Mouse (Mus musculus) midbrain, embryonic 11.5 days (tissue): ENCODE results near the gene Dock8. TPM values are rescaled to one million over a fixed set of nuclear protein-coding genes. Genes with fewer than 3 reads are reported as not detected.

Source experiments
- ATAC-seq: fragments of 200-750 bp; cut with Nextera tagmentation; 2 replicates; pipeline ENCODE4 v1.8.0; 2017; ENCODE audit warnings: moderate TSS enrichment, moderate library complexity; ENCODE audit not compliant: low FRiP score
- DNase-seq: peaks from one replicate; pipeline ENCODE4 v3.0.0; 2015; ENCODE audit warnings: low spot score; ENCODE audit errors: missing footprints
- H3K27ac ChIP-seq: fragments of 300-500 bp; sonication (generic); 2 replicates; pipeline ENCODE4 v1.5.1; 2014; ENCODE audit warnings: low read depth, low read length
- H3K27me3 ChIP-seq: fragments of 300-500 bp; sonication (generic); 2 replicates; pipeline ENCODE4 v1.6.1; 2014; ENCODE audit warnings: mild to moderate bottlenecking, low read length, moderate library complexity, mixed read lengths; ENCODE audit not compliant: control insufficient read depth, insufficient read depth
- H3K36me3 ChIP-seq: fragments of 300-500 bp; sonication (generic); 2 replicates; pipeline ENCODE4 v1.6.1; 2014; ENCODE audit warnings: mild to moderate bottlenecking, low read length, moderate library complexity, mixed read lengths; ENCODE audit not compliant: control insufficient read depth, insufficient read depth
- H3K4me1 ChIP-seq: fragments of 300-500 bp; sonication (generic); 2 replicates; pipeline ENCODE4 v1.6.1; 2014; ENCODE audit warnings: low read length; ENCODE audit not compliant: control insufficient read depth, insufficient read depth
- H3K4me2 ChIP-seq: fragments of 300-500 bp; sonication (generic); 2 replicates; pipeline ENCODE4 v1.6.1; 2014; ENCODE audit warnings: mild to moderate bottlenecking, moderate library complexity
- H3K4me3 ChIP-seq: fragments of 300-500 bp; sonication (generic); 2 replicates; pipeline ENCODE4 v1.5.1; 2014; ENCODE audit warnings: low read depth, low read length
- H3K9ac ChIP-seq: fragments of 300-500 bp; sonication (generic); 2 replicates; pipeline ENCODE4 v1.6.1; 2014; ENCODE audit warnings: low read length
- H3K9me3 ChIP-seq: fragments of 300-500 bp; sonication (generic); 2 replicates; pipeline ENCODE4 v1.6.1; 2016; ENCODE audit warnings: low read length; ENCODE audit not compliant: control insufficient read depth
- WGBS: fragments of 180-500 bp; shearing (Covaris S2); extraction: QIAGEN DNeasy Blood & Tissue Kit; methylation state at CpG from one replicate; pipeline ENCODE4 v1.1.7; 2014; 5-methylcytosine and 5-hydroxymethylcytosine counted together
- polyA plus RNA-seq: library from polyadenylated mRNA; unstranded; fragments of >200 nt; fragmentation: Nextera tagmentation; extraction: Ambion mirVana; gene quantifications from 2 replicates; pipeline ENCODE4 v1.2.1, GENCODE M21; 2014

Dock8 gene
- polyA plus RNA-seq, 1 experiment from 2014 or later, result 1.7 TPM

DNA sequence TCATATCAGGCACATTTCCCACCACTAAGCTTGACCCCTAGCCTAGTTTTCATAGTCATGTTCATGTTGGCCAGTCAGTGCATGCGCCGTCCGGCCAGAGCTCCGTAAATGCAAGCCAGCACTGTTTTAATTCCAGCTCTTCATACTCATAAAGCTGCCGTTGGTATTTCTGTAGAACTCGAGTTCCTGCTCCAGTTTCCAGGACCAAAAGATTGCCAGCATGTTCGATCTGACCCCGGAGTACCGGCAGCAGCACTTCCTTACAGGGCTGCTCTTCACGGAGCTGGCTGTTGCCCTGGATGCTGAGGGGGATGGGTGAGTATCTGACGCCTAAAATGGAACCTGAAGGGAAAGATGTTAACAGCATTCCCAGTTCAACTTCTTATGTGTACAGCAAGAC lies 156.4 kb downstream of the Dock8 start:
- ATAC-seq, result no peak
- H3K36me3 ChIP-seq, result no peaks in the 10 kb centered on the region
- H3K4me3 ChIP-seq, result no peak overlapping the region
- no peak overlapping the region for H3K27ac ChIP-seq
- no peaks in the 10 kb centered on the region for H3K9me3 ChIP-seq
- WGBS, result 89% methylated on average over 11 of the region's 11 CpGs
- no peak overlapping the region for H3K9ac ChIP-seq
- H3K27me3 ChIP-seq, result no peaks in the 10 kb centered on the region
- H3K4me2 ChIP-seq, result no peak overlapping the region
- no peak for DNase-seq
- H3K4me1 ChIP-seq, result peaks cover 2% of the 10 kb centered on the region

DNA sequence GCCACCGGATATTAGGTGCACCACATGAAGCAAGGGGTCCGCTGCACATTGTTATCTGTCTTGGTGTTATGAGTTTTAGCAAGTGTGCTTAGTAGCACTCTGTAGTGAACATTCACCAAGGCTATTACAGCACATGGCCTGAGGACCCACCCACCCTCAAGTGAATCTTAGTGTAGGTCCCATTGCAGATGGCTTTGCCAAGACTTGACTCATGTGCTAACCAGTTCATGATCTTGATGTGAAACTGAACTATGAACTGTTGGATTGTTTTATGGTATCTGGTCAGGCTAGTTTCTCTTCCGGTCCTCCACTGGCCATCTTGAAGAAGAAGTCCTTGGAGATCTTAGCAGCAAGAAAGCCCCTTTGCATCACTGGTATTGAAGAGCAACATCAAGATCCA lies 162.9 kb downstream of the Dock8 start:
- DNase-seq, result no peak
- H3K27me3 ChIP-seq, result no peaks in the 10 kb centered on the region
- no peaks in the 10 kb centered on the region for H3K36me3 ChIP-seq
- 87% methylated on average over 3 of the region's 3 CpGs for WGBS
- no peaks in the 10 kb centered on the region for H3K9me3 ChIP-seq
- H3K4me1 ChIP-seq, result peaks cover 4% of the 10 kb centered on the region
- H3K27ac ChIP-seq, result no peak overlapping the region
- ATAC-seq, result no peak
- H3K4me2 ChIP-seq, result no peak overlapping the region
- H3K9ac ChIP-seq, result no peak overlapping the region
- H3K4me3 ChIP-seq, result no peak overlapping the region

DNA sequence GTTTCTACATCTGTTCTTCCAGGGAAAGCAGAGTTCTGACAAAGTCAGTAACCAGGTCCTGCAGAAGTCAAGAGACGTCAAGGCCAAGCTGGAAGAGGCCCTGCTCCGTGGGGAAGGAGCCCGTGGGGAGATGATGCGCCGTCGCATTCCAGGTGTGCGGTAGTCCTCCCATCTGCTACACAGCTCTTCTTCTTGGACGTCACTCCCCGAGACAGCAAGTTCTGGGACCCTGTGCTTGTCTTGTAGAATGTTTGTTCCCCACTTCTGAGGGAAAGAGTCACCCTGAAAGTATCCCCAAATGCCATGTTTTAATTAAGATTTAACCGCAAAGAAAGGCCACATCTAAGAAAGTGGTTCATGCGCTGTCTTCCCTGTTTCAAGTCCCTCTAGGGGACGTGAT lies 164.1 kb downstream of the Dock8 start:
- Histone ChIP-seq H3K4me2 (no peak overlapping the region), H3K27me3 (no peaks in the 10 kb centered on the region), H3K4me1 (peaks cover 4% of the 10 kb centered on the region), H3K27ac (no peak overlapping the region), H3K9me3 (no peaks in the 10 kb centered on the region), H3K4me3 (no peak overlapping the region), H3K36me3 (no peaks in the 10 kb centered on the region), H3K9ac (no peak overlapping the region)
- WGBS, result 90% methylated on average over 12 of the region's 12 CpGs
- ATAC-seq (no peak), DNase-seq (no peak)

DNA sequence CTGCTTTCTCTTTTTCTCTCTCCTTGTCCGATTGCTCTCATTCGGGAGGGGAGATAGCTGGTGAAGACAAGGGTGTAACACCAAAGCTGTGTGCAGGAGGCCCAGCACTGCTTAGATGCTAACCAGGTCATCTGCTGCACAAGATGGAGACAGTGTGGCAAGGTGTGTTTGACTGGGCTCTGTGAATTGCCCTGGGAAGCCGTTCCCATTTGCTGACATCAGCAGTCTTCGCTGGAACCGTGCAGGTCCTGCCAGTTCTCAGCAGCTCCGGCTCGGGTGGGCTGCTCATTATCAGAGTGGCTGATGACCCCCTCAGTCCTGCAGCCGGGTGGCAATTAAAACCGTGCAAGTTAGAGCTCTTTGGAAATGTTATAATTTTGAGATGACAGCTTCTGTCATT lies 167.1 kb downstream of the Dock8 start:
- peaks cover under 1% of the 10 kb centered on the region; the same call in 1 of the 2 replicates for H3K4me1 ChIP-seq
- ATAC-seq (no peak), DNase-seq (no peak)
- H3K4me2 ChIP-seq, result no peak overlapping the region
- no peak overlapping the region for H3K27ac ChIP-seq
- no peaks in the 10 kb centered on the region for H3K27me3 ChIP-seq
- no peaks in the 10 kb centered on the region for H3K9me3 ChIP-seq
- no peak overlapping the region for H3K4me3 ChIP-seq
- no peaks in the 10 kb centered on the region for H3K36me3 ChIP-seq
- H3K9ac ChIP-seq, result no peak overlapping the region
- WGBS, result 79% methylated on average over 9 of the region's 9 CpGs

DNA sequence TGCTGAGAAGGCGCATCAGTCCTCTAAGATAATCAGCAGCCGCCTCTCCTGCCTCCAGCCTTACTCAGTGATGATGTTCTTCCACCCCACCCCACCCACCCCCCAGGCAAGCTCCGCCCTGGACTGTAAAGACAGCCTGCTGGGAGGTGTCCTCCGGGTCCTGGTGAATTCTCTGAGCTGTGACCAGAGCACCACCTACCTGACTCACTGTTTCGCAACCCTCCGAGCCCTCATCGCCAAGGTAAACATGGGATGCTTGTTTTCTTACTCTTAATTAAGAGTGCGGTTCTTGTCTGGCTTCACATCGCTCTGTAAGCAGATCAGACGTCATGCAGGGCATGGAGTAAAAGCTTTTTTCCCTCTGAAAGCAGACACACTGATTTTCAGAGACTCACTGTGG lies 172.1 kb downstream of the Dock8 start:
- H3K9me3 ChIP-seq, result no peaks in the 10 kb centered on the region
- H3K36me3 ChIP-seq, result no peaks in the 10 kb centered on the region
- H3K9ac ChIP-seq, result no peak overlapping the region
- 61% methylated on average over 10 of the region's 10 CpGs for WGBS
- H3K4me3 ChIP-seq, result no peak overlapping the region
- ATAC-seq, result no peak
- no peaks in the 10 kb centered on the region for H3K4me1 ChIP-seq
- no peak overlapping the region for H3K27ac ChIP-seq
- no peaks in the 10 kb centered on the region for H3K27me3 ChIP-seq
- DNase-seq, result no peak
- H3K4me2 ChIP-seq, result no peak overlapping the region

DNA sequence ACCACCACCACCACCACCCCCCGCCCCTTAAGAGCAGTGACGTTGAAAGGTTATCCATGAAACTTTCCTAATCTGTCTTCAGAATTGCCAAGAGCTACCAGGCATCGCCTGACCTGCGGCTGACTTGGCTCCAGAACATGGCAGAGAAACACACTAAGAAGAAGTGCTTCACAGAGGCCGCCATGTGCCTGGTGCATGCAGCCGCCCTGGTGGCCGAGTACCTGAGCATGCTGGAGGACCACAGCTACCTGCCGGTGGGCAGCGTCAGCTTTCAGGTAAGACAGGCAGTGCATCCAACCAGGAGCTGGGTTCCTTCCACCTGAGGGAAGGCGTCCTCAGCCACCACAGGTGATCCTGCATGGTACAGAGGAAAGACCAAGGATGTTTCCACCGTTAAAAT lies 177.4 kb downstream of the Dock8 start:
- ATAC-seq, result no peak
- no peaks in the 10 kb centered on the region for H3K36me3 ChIP-seq
- H3K4me3 ChIP-seq, result no peak overlapping the region
- no peak overlapping the region for H3K9ac ChIP-seq
- H3K4me2 ChIP-seq, result no peak overlapping the region
- H3K4me1 ChIP-seq, result no peaks in the 10 kb centered on the region
- no peaks in the 10 kb centered on the region for H3K27me3 ChIP-seq
- no peak overlapping the region for H3K27ac ChIP-seq
- no peak for DNase-seq
- WGBS, result 93% methylated on average over 11 of the region's 11 CpGs
- H3K9me3 ChIP-seq, result no peaks in the 10 kb centered on the region

DNA sequence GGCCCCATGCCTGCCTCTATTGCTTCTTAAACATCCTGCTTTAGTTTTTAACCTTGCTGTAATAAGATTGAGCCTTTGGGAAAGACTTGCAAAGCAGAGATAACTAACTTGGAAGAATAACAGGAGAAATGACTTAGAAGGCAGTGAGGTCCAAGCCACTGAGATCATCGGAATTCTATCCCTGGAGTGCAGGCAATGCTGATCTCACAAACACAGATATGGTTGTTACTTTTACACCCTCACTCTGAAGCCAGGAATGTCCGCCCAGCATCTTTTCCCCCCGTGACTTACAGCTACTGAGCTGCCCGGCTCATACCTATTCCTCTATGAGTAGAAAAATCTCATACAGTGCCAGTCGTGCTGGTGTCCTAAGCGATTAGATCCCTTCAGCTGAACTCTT lies 180.7 kb downstream of the Dock8 start:
- no peak overlapping the region for H3K4me3 ChIP-seq
- ATAC-seq, result no peak

DNA sequence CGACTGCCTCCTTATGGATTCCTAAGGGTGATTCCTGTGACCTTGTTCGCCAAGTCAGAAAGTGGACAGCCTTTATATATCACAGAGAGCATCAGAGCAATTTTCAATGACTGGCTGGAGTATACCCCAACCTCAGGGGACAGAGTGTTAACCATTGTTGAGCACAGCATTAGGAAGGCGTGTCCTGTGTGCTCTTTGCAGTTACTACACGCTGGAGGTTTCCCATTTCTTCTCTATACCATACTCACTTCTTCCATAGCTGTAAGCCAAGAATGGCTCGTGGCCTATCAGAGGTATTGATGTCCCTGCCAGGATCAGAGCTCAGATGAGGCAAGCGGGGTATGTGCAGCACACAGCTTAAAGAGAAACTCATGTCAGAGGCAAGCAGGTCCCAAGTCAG lies 181.2 kb downstream of the Dock8 start:
- no peaks in the 10 kb centered on the region for H3K9me3 ChIP-seq
- WGBS, result 82% methylated on average over 6 of the region's 6 CpGs
- no peak overlapping the region for H3K27ac ChIP-seq
- no peaks in the 10 kb centered on the region for H3K27me3 ChIP-seq
- H3K9ac ChIP-seq, result no peak overlapping the region
- no peak for DNase-seq
- H3K4me1 ChIP-seq, result no peaks in the 10 kb centered on the region
- H3K36me3 ChIP-seq, result no peaks in the 10 kb centered on the region
- H3K4me2 ChIP-seq, result no peak overlapping the region
- H3K4me3 ChIP-seq, result no peak overlapping the region
- no peak for ATAC-seq

More for the DNA sequence above, 180.7 kb downstream of the Dock8 start:
- no peaks in the 10 kb centered on the region for H3K27me3 ChIP-seq
- WGBS, result 85% methylated on average over 6 of the region's 6 CpGs
- no peaks in the 10 kb centered on the region for H3K4me1 ChIP-seq
- no peaks in the 10 kb centered on the region for H3K9me3 ChIP-seq
- DNase-seq, result no peak
- H3K4me2 ChIP-seq, result no peak overlapping the region
- no peak overlapping the region for H3K27ac ChIP-seq
- no peak overlapping the region for H3K9ac ChIP-seq
- H3K36me3 ChIP-seq, result no peaks in the 10 kb centered on the region

DNA sequence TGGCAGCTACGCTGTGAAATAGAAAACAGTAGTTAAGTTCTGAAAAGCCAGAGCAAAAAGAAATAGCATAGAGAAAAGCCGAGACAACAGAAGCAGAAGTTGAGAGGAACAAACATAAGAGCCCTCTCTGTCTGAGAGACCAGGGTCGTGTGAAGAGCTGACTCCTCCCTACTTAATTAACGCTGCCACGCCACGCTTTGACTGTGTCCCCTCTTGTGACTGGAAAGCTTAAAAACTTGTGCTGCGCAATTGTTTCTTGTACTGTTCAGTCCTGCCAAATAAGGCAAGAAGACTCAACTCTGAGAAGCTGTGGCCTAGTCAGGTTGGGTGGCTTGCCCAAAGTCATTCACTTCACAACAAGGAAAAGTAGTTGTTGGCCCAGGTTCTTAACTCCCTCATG lies 184.7 kb downstream of the Dock8 start:
- no peaks in the 10 kb centered on the region for H3K9me3 ChIP-seq
- 75% methylated on average over 7 of the region's 7 CpGs for WGBS
- H3K4me2 ChIP-seq, result no peak overlapping the region
- H3K4me1 ChIP-seq, result no peaks in the 10 kb centered on the region
- no peak overlapping the region for H3K4me3 ChIP-seq
- no peak overlapping the region for H3K9ac ChIP-seq
- no peaks in the 10 kb centered on the region for H3K27me3 ChIP-seq
- no peak overlapping the region for H3K27ac ChIP-seq
- H3K36me3 ChIP-seq, result no peaks in the 10 kb centered on the region
- DNase-seq (no peak), ATAC-seq (no peak)

DNA sequence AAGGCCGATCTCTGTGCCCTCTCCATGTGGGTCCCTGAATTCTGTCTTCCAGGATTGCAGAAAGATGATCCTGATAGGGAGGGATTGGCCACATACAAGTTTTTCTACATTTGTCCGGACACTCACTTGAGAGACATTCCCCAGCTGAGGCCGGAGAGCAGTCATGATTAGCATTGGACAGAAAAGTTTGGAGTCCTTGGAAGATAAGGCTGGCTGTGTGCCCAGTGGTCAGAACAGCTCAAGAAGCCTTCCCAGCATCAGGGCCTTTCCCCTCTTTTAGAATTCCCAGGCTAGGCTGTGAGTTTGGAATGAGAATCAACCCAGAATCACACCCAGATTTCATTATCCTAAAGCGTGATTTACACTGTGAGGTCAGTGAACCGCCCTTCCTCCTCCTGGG lies 187.0 kb downstream of the Dock8 start:
- DNase-seq, result no peak
- Histone ChIP-seq H3K9ac (no peak overlapping the region), H3K27ac (no peak overlapping the region), H3K36me3 (no peaks in the 10 kb centered on the region), H3K4me1 (no peaks in the 10 kb centered on the region), H3K27me3 (no peaks in the 10 kb centered on the region), H3K9me3 (no peaks in the 10 kb centered on the region), H3K4me2 (no peak overlapping the region), H3K4me3 (no peak overlapping the region)
- ATAC-seq, result no peak
- WGBS, result 90% methylated on average over 5 of the region's 5 CpGs
